Mouse (Mus musculus) bone marrow, adult 2 months (tissue): Measurements from ENCODE around the gene Cfap43.

ENCODE experiments used
- CTCF ChIP-seq: fragments of 200-500 bp; IDR thresholded peaks from 2 replicates; pipeline ENCODE4 v1.5.1; 2011; ENCODE audit warnings: low read length, control low read depth; ENCODE audit not compliant: control insufficient read depth, insufficient read depth
- POLR2A ChIP-seq: fragments of 200-500 bp; IDR thresholded peaks from 2 replicates; pipeline ENCODE4 v1.6.1; 2011; ENCODE audit warnings: low read depth, mild to moderate bottlenecking, control low read depth, low read length, borderline replicate concordance; ENCODE audit not compliant: control insufficient read depth

DNA sequence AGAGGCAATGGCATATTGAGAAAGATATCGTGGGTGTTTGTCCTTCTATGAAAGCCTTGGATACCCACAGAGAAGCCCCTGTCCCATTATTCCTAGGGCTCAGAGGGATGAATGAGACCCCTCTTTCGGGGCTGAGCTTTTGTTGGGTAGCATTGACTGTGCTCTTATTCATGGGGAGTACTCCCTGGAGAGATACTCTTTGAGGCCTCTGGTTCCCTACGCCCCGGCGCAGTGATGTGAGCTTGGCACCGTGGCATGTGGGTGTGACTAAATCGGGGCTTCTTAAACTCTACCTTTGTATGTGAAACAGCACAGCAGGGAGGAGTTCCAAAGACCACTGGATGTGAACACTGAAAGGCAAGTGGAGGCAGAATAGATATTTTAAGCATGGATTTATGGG is 122.4 kb downstream of the Cfap43 start:
- TF ChIP-seq POLR2A, result no peak
- TF ChIP-seq CTCF, result no peak
